Mouse (Mus musculus) ES-E14 (cell line): ENCODE results near the gene Scrg1.

Experiments used
- ZC3H11A ChIP-seq: IDR thresholded peaks from 2 replicates; pipeline ENCODE4 v1.6.1; 2012; ENCODE audit warnings: low read depth, mild to moderate bottlenecking, inconsistent platforms, low read length, borderline replicate concordance
- ZNF384 ChIP-seq: IDR thresholded peaks from 2 replicates; pipeline ENCODE4 v1.6.1; 2012; ENCODE audit warnings: low read depth, low read length, inconsistent platforms

DNA sequence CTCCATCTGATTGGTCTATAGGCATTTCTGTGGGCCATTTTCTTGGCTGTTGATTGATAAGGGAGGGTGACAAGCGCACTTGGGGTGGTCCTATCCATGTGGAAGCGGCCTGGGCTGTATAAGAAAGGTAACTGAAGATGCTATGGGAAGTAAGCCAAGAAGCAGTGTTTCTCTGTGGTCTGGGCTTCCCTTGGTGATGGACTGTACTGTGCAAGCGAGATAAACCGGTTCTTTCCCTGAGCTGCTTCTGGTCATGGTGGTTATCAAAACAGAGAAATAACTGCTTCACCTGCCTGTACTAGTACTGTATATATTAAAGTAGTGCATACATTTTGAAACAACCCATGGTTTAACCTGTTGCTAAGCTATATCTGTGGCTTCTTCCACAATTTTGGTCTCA is 36.1 kb downstream of the Scrg1 start:
- TF ChIP-seq ZNF384 = no peak
- TF ChIP-seq ZC3H11A = no peak
